Mouse (Mus musculus): ENCODE measurements around the gene Iqcn.

The Iqcn gene

GRCm38 (mm10) chr8:70678679-70679078 is 24.6 kb upstream of the Iqcn start:
- no peak for DNase-seq (ENCODE audit: low spot score)

- no peak for DNase-seq (ENCODE audit: low spot score)
Measured at GRCm38 (mm10) chr8:70679404-70679803, 23.9 kb upstream of the Iqcn start.

GRCm38 (mm10) chr8:70680039-70680438 is 23.2 kb upstream of the Iqcn start:
- no peak for DNase-seq (ENCODE audit: low spot score)

- no peak for DNase-seq (ENCODE audit: low spot score)
Measured at GRCm38 (mm10) chr8:70681410-70681809, 21.8 kb upstream of the Iqcn start.

- peak; percentile 93 for DNase-seq (ENCODE audit: low spot score)
Measured at GRCm38 (mm10) chr8:70682193-70682592, 21.1 kb upstream of the Iqcn start.

GRCm38 (mm10) chr8:70682692-70683091 is 20.6 kb upstream of the Iqcn start:
- no peak for DNase-seq (ENCODE audit: low spot score)

- peak; percentile 74 for DNase-seq (ENCODE audit: low spot score)
Measured at GRCm38 (mm10) chr8:70684291-70684690, 19.0 kb upstream of the Iqcn start.

- peak; percentile 86 for DNase-seq (ENCODE audit: low spot score)
Measured at GRCm38 (mm10) chr8:70687576-70687975, 15.7 kb upstream of the Iqcn start.

- DNase-seq (ENCODE audit: low spot score) = no peak
Measured at GRCm38 (mm10) chr8:70688136-70688535, 15.1 kb upstream of the Iqcn start.

- peak; percentile 91 for DNase-seq (ENCODE audit: low spot score)
Measured at GRCm38 (mm10) chr8:70689892-70690390, 13.3 kb upstream of the Iqcn start.

- DNase-seq (ENCODE audit: low spot score) = no peak
Measured at GRCm38 (mm10) chr8:70691230-70691629, 12.0 kb upstream of the Iqcn start.

- no peak for DNase-seq (ENCODE audit: low spot score)
Measured at GRCm38 (mm10) chr8:70691727-70692231, 11.5 kb upstream of the Iqcn start.

GRCm38 (mm10) chr8:70693636-70694035 is 9.6 kb upstream of the Iqcn start:
- DNase-seq (ENCODE audit: low spot score) = no peak

- DNase-seq (ENCODE audit: low spot score) = no peak
Measured at GRCm38 (mm10) chr8:70695318-70696018, 7.8 kb upstream of the Iqcn start.

GRCm38 (mm10) chr8:70696019-70696885 is 7.0 kb upstream of the Iqcn start:
- peak; percentile 87 for DNase-seq (ENCODE audit: low spot score)

GRCm38 (mm10) chr8:70696946-70697345 is 6.3 kb upstream of the Iqcn start:
- no peak for DNase-seq (ENCODE audit: low spot score)

- DNase-seq (ENCODE audit: low spot score) = no peak
Measured at GRCm38 (mm10) chr8:70697366-70698250, 5.6 kb upstream of the Iqcn start.

- DNase-seq (ENCODE audit: low spot score) = peak; percentile 100
Measured at GRCm38 (mm10) chr8:70698310-70699109, 4.7 kb upstream of the Iqcn start, which contains the start of gene Jund. Gene Jund, plus strand, starts transcription at chr8:70698949.

GRCm38 (mm10) chr8:70699116-70699833 is 4.0 kb upstream of the Iqcn start:
- DNase-seq (ENCODE audit: low spot score) = no peak

Measured in MN1 (cell line).